Mouse (Mus musculus) left cerebral cortex, adult 2 months (tissue): ENCODE data around the gene Flrt1. TPM values are rescaled to one million over a fixed set of nuclear protein-coding genes. Genes with fewer than 3 reads are reported as not detected.
"Not testable (repeated sequence)": the region's sequence is repeated elsewhere in the genome, so short reads cannot be mapped to it uniquely, and the experiment has no call there.

Experiments
- DNase-seq, 2 experiments: peaks; one replicate each; pipeline ENCODE4 v3.0.0; 2021 to 2022; ENCODE audit warnings: low spot score in 2 of 2, mixed read lengths in 1 of 2; ENCODE audit errors: extremely low spot score in 1 of 2
- H3K27ac ChIP-seq: fragments of 200-600 bp; 2 replicates; pipeline ENCODE4 v1.8.1; 2022
- H3K4me3 ChIP-seq: fragments of 200-600 bp; 2 replicates; pipeline ENCODE4 v1.8.1; 2022
- CTCF ChIP-seq: fragments of 200-600 bp; IDR thresholded peaks from 2 replicates; pipeline ENCODE4 v1.8.1; 2022; ENCODE audit warnings: antibody characterized with exemption, mild to moderate bottlenecking, moderate library complexity
- intact Hi-C: fragments of 180-260 bp; cut with DNase I; formaldehyde crosslinking; loops from one replicate; pipeline ENCODE4 v1.15.1; 2025
- total RNA-seq, 2 experiments: library from RNA; stranded (reverse); gene quantifications; 2 replicates each; pipeline ENCODE4 v1.2.3; 2021

Gene Flrt1
- total RNA-seq, 2 experiments from 2014 or later = 41.4 to 43.0 TPM

DNA sequence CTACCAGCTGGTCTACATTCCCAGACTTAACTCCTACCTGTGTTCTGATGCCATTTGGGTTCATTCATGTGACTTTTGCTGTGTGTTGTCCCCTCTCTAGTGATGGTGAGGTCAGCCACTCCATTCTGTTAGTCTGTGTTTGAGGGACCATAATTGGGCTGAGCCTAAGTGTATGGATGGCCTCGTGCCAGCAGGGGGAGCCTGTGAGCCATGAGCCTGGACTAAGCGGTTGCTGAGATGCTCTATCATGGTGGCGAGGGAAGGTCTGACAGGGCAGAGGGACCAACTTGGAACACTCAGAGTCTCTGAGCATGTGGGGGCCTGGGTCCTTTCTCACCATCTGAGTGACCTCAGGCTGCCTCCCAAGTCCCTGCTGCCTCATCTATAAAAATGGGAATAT is 41.0 kb downstream of the Flrt1 start:
- TF ChIP-seq CTCF = peak; percentile 91
- no peak overlapping the region for H3K27ac ChIP-seq
- H3K4me3 ChIP-seq = no peak overlapping the region
- DNase-seq = peak; percentile 81 to 88
- intact Hi-C loops = loop anchor here (1.0 kb wide), 1 partner anchor 132 kb away; no protein-coding TSS in a partner anchor

DNA sequence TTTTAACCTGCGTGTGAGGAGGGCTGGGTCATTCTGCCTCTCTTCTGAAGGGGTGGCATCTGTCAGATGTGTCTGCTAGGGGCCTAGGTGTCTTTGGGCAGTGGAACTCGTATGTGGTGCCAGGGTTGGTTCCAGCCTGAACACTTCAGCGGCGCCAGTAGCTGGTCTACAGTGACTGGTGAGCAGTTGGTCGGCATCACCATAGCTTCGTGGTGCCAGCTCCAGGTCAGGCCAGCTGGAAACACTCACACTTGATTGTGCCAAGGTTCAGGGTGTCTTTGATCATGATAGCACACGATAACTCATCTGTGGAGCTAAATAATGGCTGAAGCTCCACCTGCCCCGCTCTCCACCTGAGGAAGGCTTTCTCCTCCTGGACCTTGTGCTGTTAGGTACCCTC is 42.6 kb downstream of the Flrt1 start:
- TF ChIP-seq CTCF = no peak
- H3K4me3 ChIP-seq = no peak overlapping the region
- H3K27ac ChIP-seq = no peak overlapping the region
- intact Hi-C loops = no loop called here
- no peak for DNase-seq

DNA sequence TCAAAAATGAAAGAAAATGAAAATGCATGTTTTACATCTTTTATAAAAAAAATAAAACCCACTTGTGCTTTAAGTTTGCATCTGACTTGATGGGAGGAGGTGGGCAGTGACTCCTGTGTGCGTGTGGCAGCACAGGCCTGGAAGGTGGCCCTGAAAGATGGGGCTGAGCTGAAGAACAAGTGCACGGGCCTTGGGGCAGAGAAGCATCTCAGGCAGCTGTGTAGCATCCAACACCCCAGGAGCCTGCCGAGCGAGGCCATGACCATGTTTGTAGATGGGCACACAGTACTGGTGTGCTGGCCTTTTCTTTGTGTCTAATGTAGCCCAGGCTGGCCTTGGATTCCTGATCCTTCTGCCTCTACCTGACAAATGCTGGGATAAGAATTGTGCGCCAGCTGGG is 43.4 kb downstream of the Flrt1 start:
- DNase-seq = no peak
- no peak for TF ChIP-seq CTCF
- no peak overlapping the region for H3K4me3 ChIP-seq
- intact Hi-C loops = no loop called here
- H3K27ac ChIP-seq = no peak overlapping the region

DNA sequence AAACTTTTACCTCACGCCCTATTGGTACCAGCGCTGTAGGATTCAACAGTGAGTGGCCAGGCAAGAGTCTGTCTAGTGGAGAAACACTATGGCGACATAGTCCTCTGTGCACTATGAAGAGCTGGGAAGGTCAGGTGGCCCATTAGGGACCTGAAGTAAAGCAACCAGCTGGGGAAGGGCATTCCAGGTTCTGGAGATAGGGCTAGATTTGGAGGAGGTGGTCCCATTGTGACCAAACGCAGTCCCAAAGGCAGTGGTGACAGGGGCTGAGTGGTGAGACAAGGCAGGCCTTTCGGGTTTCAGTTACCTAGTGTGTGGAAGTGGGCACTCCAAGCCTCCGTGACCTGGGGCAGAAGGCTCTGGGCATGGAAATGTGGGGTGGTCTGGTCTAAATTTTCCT is 47.0 kb downstream of the Flrt1 start:
- H3K4me3 ChIP-seq = no peak overlapping the region
- intact Hi-C loops = loop anchor here (5.0 kb wide), 2 partner anchors 289 to 359 kb away; partner anchors contain the start of gene 2700081O15Rik
- no peak for TF ChIP-seq CTCF
- no peak for DNase-seq
- no peak overlapping the region for H3K27ac ChIP-seq

GRCm38 (mm10) chr19:7057722-7058207 is 47.8 kb downstream of the Flrt1 start:
- peak; percentile 59 for TF ChIP-seq CTCF
- H3K27ac ChIP-seq = peak overlapping the region; percentile 1; the same call in 1 of the 2 replicates
- peak; percentile 61 to 64 for DNase-seq
- intact Hi-C loops = loop anchor here (5.0 kb wide), 2 partner anchors 290 to 360 kb away; partner anchors contain the start of gene 2700081O15Rik
- H3K4me3 ChIP-seq = peak overlapping the region; percentile 53

- DNase-seq = peak in 1 of 2 experiments; percentile 39
- Histone ChIP-seq H3K27ac (peak overlapping the region; percentile 1), H3K4me3 (peak overlapping the region; percentile 53)
- intact Hi-C loops = loop anchor here (5.0 kb wide), 2 partner anchors 290 to 360 kb away; partner anchors contain the start of gene 2700081O15Rik
- no peak for TF ChIP-seq CTCF
Observed at GRCm38 (mm10) chr19:7057126-7057721, 48.3 kb downstream of the Flrt1 start.

- Histone ChIP-seq H3K4me3 (peak within 1 kb of the TSS; percentile 53), H3K27ac (peak within 1 kb of the TSS; percentile 1)
- DNase-seq = peak; percentile 80 to 84
- intact Hi-C loops = loop anchor here (5.0 kb wide), 2 partner anchors 291 to 361 kb away; partner anchors contain the start of gene 2700081O15Rik
- peak; percentile 11 for TF ChIP-seq CTCF
Observed at GRCm38 (mm10) chr19:7056248-7057087, 49.1 kb downstream of the Flrt1 start, which contains the start of gene Macrod1. Gene Macrod1 (plus strand): TSS chr19:7056810.

DNA sequence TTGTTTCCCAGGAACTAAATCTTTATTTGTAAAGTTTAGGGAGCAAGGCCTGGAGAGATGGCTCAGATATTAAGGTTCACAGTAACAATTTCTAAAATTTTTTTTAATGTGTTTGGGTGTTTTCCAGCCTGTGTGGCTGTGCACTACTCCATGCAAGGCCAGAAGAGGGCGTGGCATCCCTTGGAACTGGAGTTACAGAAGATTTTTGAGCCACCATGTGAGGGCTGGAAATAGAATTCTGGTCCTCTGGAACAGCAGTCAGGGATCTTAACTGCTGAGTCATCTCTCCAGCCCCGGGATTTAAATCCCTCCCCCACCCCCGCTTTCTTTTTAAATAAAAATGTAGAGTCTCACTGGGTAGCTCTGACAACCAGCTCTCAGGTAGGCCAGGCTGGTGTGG is 50.4 kb downstream of the Flrt1 start:
- TF ChIP-seq CTCF = peak; percentile 14
- DNase-seq = no peak
- Histone ChIP-seq H3K27ac (peak overlapping the region; percentile 19; the same call in 1 of the 2 replicates), H3K4me3 (no peak overlapping the region)
- intact Hi-C loops = loop anchor here (5.0 kb wide), 2 partner anchors 292 to 362 kb away; partner anchors contain the start of gene 2700081O15Rik

DNA sequence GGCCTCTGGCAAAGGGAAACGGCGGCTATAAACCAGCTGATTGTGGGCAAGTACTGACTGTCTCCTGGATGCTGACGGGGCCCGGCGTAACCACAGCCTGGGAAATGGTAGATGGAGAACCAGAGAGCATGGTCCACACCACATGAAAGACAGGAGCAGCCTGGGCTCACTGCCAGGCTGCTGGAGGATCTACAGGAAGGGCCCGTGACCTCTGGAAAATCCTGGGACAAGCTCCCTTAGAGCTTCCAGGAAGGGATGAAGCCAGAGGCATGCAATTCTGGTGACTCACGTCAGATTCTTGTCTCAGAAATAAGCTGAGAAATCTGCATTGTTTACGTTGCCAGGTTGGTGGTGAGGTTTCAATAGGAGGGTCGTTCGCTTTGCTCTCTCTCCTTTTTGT is 50.8 kb downstream of the Flrt1 start:
- Histone ChIP-seq H3K4me3 (no peak overlapping the region), H3K27ac (peak overlapping the region; percentile 19; the same call in 1 of the 2 replicates)
- TF ChIP-seq CTCF = no peak
- intact Hi-C loops = loop anchor here (5.0 kb wide), 2 partner anchors 293 to 363 kb away; partner anchors contain the start of gene 2700081O15Rik
- no peak for DNase-seq

DNA sequence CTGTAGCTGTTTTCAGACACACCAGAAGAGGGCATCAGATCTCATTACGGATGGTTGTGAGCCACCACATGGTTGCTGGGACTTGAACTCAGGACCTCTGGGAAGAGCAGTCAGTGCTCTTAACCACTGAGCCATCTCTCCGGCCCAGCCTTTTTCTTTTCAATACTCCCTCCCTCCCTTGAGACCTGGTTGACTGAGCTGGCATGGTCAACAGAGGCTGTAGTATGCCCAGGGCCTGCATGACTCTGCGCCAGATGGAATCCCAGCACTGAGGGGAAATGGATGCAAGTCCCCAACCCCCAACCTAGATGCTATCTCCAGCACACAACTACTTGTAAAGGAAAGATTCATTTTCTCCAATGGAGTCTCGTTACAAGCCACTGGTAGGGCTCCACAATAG is 52.1 kb downstream of the Flrt1 start:
- DNase-seq, H3K27ac ChIP-seq, H3K4me3 ChIP-seq, intact Hi-C loops: not testable (repeated sequence)

GRCm38 (mm10) chr19:7044706-7045105 is 60.8 kb downstream of the Flrt1 start:
- H3K27ac ChIP-seq = no peak overlapping the region

DNA sequence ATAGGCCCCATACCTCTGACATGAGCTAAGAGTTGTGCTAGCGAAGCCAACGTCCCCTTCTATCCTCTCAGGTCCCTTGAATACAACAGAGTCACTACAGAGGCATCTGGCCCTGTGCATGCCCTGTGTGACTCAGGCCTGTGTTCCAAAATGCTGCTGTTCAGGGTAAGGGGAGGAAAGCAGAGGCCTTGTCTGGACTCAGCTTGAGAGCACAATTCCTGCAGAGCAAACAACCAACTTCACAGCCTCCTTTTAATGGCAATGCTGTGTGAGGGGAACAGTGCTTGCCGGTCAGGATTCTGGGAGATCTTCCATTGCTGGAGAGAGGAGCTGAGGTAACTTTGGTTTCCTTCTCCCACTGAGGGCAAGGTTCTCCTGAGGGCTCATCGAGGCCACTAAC is 61.2 kb downstream of the Flrt1 start:
- intact Hi-C loops = no loop called here
- TF ChIP-seq CTCF = no peak
- no peak for DNase-seq
- Histone ChIP-seq H3K27ac (no peak overlapping the region), H3K4me3 (no peak overlapping the region)

More at GRCm38 (mm10) chr19:7044706-7045105, 60.8 kb downstream of the Flrt1 start:
- no peak overlapping the region for H3K4me3 ChIP-seq
- no peak for TF ChIP-seq CTCF
- intact Hi-C loops = no loop called here
- DNase-seq = no peak

Other genes starting within 250 kb of the Flrt1 start
- gene Ccdc88b, start 247.5 kb downstream of the Flrt1 start, total RNA-seq = 1 to 10 TPM; 2.5 to 3.5 TPM
- gene Trmt112, start 196.0 kb downstream of the Flrt1 start, total RNA-seq = 10 to 100 TPM; 40.0 to 43.4 TPM
- 100 to 1,000 TPM; 315 to 354 TPM for gene Prdx5, start 195.6 kb downstream of the Flrt1 start, total RNA-seq
- 10 to 100 TPM; 66.8 to 69.2 TPM for gene Esrra, start 183.9 kb downstream of the Flrt1 start, total RNA-seq
- gene Catsperz, start 180.3 kb downstream of the Flrt1 start, total RNA-seq = 10 to 100 TPM; 23.1 TPM
- 10 to 100 TPM; 39.1 to 39.2 TPM for gene Kcnk4, start 171.2 kb downstream of the Flrt1 start, total RNA-seq
- 10 to 100 TPM; 34.8 to 36.2 TPM for gene Bad, start 163.9 kb downstream of the Flrt1 start, total RNA-seq
- 100 to 1,000 TPM in 1 of 2 experiments, 10 to 100 TPM in 1; 97.3 to 104 TPM for gene Gpr137, start 163.2 kb downstream of the Flrt1 start, total RNA-seq
- gene Ppp1r14b, start 130.8 kb downstream of the Flrt1 start, total RNA-seq = 10 to 100 TPM; 62.4 to 65.6 TPM
- gene Plcb3, start 129.3 kb downstream of the Flrt1 start, total RNA-seq = 10 to 100 TPM; 11.1 to 12.1 TPM
- 100 to 1,000 TPM; 106 to 108 TPM for gene Fkbp2, start 125.2 kb downstream of the Flrt1 start, total RNA-seq
- gene Vegfb, start 118.1 kb downstream of the Flrt1 start, total RNA-seq = 100 to 1,000 TPM in 1 of 2 experiments, 10 to 100 TPM in 1; 89.4 to 101 TPM
- 10 to 100 TPM; 28.2 to 28.9 TPM for gene Dnajc4, start 113.2 kb downstream of the Flrt1 start, total RNA-seq
- gene Nudt22, start 109.6 kb downstream of the Flrt1 start, total RNA-seq = 10 to 100 TPM; 15.8 to 16.8 TPM
- 10 to 100 TPM; 18.8 to 19.6 TPM for gene Trpt1, start 109.6 kb downstream of the Flrt1 start, total RNA-seq
- gene Fermt3, start 86.3 kb downstream of the Flrt1 start, total RNA-seq = 1 to 10 TPM; 3.6 to 4.8 TPM
- 100 to 1,000 TPM; 198 to 205 TPM for gene Stip1, start 65.8 kb downstream of the Flrt1 start, total RNA-seq
- gene Macrod1, start 48.9 kb downstream of the Flrt1 start, total RNA-seq = 10 to 100 TPM; 13.3 to 15.7 TPM
- 100 to 1,000 TPM; 257 to 267 TPM for gene Otub1, start 100.6 kb upstream of the Flrt1 start, total RNA-seq
- 100 to 1,000 TPM; 934 to 941 TPM for gene Cox8a, start 111.9 kb upstream of the Flrt1 start, total RNA-seq
- 10 to 100 TPM; 35.7 to 37.4 TPM for gene Naa40, start 135.5 kb upstream of the Flrt1 start, total RNA-seq
- 10 to 100 TPM; 14.3 to 14.7 TPM for gene Rcor2, start 161.6 kb upstream of the Flrt1 start, total RNA-seq
- gene Mark2, start 236.1 kb upstream of the Flrt1 start, total RNA-seq = 100 to 1,000 TPM; 133 to 148 TPM